Mouse (Mus musculus): ENCODE results near the gene Olfr308.
"Not testable (repeated sequence)": the region's sequence is repeated elsewhere in the genome, so short reads cannot be mapped to it uniquely, and the experiment has no call there.

Olfr308 gene

GRCm38 (mm10) chr7:86325530-86325929 is at the start of gene Olfr308:
TSS of gene Olfr308 (minus strand) at chr7:86325630.
- no peak for DNase-seq

GRCm38 (mm10) chr7:86366828-86367227 is 41.4 kb upstream of the Olfr308 start, which contains the start of gene Olfr305:
TSS of gene Olfr305 (minus strand) at chr7:86366928.
- DNase-seq: no peak

DNA sequence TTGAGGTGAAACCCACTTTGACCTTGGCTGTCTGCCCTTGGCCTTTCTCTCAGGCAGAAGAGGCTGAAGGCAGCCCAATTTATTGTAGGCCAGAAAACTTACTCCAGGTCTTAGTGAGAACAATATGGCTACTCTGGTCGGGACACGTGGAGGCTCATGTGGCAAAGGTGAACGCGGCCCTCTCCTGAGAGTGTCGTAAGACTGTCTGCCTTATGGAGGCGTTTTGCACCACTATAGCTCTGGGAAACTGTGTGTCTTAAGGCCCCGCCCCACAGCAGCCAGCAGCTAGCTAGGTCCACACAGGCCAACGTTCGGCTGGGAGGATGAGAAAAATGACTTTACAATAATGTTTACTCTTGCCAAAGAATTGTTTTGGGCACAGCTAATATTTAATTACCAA is 20.9 kb upstream of the Olfr308 start:
- DNase-seq: not testable (repeated sequence)

DNA sequence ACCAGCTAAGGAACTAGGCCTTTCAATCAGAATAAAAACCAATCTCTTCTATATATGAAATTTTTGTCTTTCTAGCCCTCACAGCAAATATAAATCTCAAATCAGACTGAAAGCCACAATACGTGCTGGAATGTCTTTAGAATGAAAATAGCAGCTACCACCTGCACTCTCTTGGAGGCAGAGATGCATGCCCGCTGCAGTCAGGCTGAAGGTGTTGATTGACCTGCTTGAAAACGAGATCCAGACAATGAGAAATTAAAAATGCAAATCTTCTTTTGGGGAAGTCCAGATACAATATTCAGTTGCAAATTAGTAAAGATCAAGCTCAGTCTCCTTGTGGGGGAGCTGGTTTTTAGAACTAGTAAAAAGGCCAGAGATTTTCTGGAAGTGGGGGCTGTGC is 18.8 kb upstream of the Olfr308 start:
- DNase-seq: no peak

DNA sequence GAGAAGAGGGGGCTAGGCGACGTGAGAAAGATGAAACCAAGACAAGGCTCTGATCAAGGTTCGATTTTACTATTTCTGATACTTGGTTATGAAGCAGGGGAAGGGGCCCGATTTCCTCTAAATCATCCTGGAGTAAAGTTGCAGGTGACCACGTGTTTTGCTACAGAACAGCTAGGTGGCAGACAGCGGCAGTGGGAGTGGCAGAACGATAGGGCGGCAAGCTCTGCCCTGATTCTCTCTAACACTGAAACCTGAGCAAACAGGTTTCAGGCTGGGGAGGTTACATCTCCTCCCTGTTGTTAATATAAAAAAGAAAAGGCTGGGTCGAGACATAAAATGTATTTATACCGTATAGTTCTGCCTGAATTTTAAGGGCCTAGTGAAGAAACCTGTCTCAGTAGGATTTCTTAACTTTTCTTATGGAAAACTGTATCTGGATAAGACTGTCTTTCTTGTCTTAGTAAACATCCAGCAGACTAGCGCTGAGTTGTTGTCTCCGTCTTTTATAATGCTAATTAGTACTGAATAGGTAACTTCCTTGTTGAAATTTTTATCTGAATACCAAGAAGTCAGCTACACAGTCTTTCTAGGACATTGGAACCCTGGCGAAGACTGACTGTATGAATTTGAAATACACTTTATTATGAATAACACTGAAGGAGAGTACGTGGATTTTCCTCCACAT is 17.6 kb upstream of the Olfr308 start:
- no peak for DNase-seq

DNA sequence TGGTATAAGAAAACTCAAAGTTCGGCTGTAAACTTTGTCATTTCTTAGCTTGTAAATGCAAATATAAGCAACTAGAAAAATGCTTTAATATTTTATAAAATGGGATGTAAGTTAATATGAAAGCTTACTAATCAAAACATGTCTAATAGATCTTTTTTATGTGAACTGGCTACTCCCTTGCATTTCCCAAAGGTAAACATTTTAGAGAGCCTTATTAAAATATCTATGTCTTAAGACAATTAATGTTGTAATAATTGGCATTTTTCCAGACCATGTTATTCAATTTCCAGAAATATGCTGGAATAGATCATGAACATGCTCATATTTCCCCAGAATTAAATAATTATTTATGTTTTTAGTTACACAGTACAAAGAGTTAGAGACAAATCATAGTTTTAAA is 12.1 kb upstream of the Olfr308 start, which contains the start of gene Olfr307:
Olfr307 (minus strand) TSS at position 101 of the 400 bp plus-strand sequence.
- no peak for DNase-seq

DNA sequence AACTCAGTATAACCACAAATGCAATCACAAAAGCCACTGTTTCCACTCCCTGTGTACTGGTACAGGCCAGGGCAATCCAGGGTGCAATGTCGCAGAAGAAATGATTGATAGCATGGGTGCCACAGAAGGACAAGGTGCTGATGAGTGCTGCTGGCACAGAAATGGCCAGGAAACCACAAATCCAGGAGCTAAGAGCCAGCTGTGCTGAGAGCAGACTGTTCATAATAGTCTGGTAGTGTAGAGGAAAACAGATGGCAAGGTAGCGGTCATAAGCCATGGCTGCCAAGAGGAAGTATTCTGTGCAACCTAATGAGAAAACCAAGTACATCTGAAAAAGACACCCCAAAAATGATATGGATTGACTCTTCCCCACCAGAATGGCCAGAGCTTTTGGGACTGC is 4.1 kb downstream of the Olfr308 start:
- no peak for DNase-seq

- no peak for DNase-seq
These were observed 11.8 kb downstream of the Olfr308 start, which contains the start of gene Olfr309 for GRCm38 (mm10) chr7:86313608-86314007. TSS of gene Olfr309 (minus strand) at chr7:86313708.

GRCm38 (mm10) chr7:86277072-86277471 is 48.4 kb downstream of the Olfr308 start, which contains the start of gene Olfr310:
TSS of gene Olfr310 (minus strand) at chr7:86277172.
- DNase-seq: no peak
